Mouse (Mus musculus) heart, postnatal 10 days (tissue): ENCODE data around the gene Trpm2. TPM values are rescaled to one million over a fixed set of nuclear protein-coding genes. Genes with fewer than 3 reads are reported as not detected.
"Not testable (repeated sequence)": the region's sequence is repeated elsewhere in the genome, so short reads cannot be mapped to it uniquely, and the experiment has no call there.

Source experiments
- DNase-seq, 2 experiments: peaks; one replicate each; pipeline ENCODE4 v3.0.0; 2021
- intact Hi-C: fragments of 180-260 bp; cut with DNase I; formaldehyde crosslinking; loops from one replicate; pipeline ENCODE4 v1.15.1; 2025
- total RNA-seq, 2 experiments: library from RNA; stranded (reverse); gene quantifications; 2 replicates each; pipeline ENCODE4 v1.2.3; 2021

Trpm2 gene
- total RNA-seq, 2 experiments from 2014 or later = 0.14 to 0.40 TPM

DNA sequence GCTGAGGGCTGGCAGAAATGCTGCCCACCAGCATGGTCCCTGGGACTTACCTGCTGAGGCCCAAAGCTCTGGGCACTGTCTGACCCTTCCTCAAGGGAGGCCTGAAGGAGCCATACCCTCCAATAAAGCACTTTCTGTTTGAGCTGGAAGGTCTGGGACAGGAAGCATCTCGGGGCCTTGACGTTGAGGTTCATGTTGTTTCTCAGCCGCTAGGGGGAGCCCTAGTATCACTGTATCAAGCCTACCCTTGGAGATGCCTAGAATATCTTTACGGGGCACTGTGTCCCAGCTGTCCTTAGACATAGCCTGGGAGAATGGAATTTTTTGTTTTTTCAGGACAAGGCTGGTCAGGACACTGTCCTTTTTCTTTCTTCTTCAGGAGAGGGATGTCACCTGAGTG, 14.3 kb upstream of the Trpm2 start:
- intact Hi-C loops = loop anchor here (2.0 to 5.0 kb wide), 2 partner anchors 24 to 43 kb away; no protein-coding TSS in a partner anchor
- peak; percentile 82 to 90 for DNase-seq

DNA sequence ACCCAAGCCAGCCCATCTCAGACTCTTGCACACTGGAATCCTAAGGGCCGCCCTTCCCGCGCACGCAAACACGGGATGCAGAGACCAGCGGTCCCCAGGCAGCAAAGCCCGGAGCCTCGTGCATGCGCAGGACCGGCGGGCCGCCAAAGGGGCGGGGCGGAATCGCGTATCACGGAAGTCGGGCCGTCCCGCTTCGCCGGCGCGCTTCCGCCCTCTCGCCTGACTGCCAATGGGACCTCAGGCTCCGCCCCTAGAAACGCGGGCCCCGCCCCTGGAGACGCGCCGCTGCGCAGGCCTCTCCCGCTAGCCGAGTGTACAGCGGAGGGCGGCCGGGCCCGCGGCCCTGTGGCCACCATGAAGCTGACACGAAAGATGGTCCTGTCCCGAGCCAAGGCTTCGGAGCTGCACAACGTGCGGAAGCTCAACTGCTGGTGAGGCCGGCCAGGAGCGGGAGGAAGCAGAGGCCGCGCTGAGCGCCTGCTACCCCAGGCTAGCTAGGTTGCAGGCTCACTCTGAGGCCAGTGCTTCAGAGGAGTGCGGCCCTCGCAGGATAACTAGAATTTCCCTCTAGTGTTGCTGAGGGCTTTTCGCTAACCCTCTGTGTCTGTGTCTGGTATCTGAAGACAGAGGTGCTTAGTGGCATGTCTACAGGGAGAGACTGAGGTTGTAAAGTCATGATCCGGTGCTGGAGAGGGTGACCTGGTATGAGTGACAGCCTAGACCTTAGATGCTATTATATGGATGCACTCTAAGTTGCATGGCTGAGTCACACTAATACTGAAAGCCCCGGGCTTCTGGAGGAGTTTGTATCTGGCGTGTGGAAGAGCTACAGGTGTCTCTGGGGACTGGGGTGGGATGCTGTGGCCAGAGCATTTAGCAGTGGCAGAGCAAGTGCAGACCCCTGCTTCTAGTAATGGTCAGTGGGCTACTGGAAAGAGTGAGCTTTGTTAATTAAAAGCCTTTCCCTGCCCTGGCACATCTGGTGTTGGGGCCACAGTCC, 8.3 kb upstream of the Trpm2 start, which contains the start of gene 1810043G02Rik:
Gene 1810043G02Rik (plus strand): TSS at position 174 of the 1,000 bp plus-strand sequence.
- intact Hi-C loops = no loop called here
- peak; percentile 100 for DNase-seq

DNA sequence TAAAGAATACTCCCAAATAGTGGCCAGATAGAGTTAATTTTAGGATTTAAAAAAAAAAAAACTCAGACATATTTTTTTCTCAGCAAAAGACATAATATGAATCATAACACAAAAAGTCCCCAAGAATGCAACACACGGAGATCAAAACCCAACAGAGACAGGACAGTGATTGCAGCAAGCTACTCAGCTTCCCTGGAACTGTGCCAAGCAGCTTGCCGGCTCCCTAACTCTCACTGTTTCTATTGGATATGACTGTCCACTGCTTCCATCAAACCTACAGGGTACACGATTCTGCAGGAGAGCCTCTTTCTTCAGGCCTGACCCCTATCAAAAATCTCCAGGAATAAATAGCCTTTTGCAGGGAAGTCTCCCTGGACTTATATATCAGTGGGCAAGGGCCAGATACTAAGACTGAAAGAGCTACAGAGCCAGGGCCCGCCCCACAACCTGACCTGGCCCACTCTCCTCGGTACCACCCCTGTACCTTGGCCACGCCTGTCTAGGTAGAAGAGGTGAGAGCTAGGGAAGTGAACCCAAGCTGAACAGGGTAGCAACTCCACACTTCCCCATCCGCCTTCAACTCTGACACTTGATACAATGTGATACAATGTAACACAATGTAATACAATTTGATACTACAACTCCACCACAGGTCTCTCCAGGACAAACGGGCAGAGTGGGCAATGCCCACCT, 6.2 kb upstream of the Trpm2 start:
- DNase-seq = no peak
- intact Hi-C loops = no loop called here

DNA sequence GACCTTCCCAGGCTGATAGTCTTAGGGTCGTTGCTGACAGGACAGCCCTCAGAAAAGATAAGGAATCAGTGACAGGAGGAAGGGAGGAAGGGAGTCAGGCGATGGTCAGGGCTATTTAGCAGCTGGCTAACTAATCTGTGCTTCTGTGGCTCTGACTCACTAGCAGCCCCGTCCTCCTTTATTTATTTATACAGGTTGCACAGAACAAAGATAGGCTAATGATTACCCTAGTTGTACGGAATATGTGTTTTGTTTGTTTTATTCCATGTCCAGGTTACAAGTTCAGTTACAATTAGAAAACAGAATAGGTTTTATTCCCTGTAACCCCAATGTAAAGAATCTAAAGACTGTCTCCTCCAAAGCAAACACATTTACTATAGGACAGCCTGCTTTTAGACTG, 5.3 kb upstream of the Trpm2 start:
- intact Hi-C loops = no loop called here
- DNase-seq = no peak

DNA sequence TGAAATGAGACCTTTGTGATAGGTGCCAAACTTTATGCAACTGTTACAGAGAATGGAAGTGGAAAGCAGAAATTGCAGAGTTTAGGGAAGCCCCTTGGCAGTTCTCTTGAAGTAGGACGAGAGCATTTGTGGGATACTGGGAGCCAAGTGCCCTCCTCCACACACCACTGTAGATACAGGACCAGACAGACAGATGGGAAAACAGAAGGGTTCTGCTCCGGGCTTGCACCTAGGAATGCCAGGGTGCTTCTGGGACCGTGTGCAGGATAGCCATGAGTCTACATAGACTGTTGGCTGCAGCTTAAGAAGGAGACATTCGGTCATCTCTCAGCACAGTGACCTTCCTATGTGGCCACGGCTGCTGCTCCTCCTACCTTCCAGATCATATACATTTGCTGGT, 4.4 kb upstream of the Trpm2 start:
- DNase-seq = no peak
- intact Hi-C loops = no loop called here

DNA sequence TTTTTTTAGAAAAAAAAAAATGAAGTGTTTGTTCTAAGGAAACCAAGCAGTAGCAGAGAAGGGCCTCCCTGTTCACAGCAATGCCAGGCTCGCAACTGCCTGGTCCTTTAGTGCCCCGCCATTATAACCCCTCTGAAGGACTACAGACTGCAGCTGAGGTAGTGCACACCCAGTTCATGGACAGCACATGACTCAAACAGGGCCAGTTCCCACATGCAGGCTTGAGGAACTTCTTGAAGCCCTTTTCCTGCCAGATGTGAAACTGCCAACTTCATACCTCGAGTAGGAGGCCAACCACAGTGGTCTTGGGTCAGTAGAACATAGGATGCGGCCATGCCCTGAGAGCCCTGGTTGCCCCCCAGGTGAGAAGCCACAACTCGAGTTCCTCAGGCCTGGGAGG, 4.0 kb upstream of the Trpm2 start:
- intact Hi-C loops = no loop called here
- no peak for DNase-seq

DNA sequence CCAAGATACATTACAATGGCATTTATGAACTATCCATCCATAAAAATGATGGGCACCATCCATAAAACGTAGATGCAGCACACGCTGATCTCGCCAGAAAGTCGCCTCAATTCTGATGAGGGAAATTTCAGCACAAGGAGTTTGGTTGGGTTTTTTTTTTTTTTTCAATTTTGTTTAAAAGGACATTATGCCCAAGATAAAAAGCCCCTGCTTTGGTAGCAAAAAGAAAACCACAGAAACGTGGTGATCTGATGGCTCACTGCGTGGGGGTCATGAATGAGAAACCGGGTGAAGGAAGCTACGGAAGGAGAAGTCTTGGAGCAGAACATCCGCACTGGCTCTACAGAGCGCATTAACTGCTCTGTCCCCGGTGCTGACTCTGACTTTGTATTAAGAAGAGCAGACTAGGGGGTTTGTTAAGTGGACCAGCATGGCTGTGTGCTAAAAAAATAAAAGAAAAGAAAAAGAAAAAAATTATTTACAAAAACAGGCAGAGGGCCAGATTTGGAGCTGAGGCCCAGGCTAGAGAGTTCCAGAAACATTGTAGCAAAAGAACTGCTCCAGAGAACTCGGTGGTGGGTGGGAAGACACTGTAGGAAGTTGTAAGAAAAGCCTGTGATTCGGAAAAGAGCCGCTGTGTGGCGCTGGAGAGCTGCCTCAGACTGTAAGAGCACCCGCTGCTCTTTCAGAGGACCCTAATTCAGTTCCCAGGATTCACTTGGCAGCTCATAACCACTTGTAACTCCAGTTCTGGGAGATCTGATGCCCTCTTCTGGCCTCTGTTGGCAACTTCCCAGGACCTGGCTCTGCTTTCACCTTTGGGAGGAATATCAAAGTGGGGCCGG, 1.6 kb upstream of the Trpm2 start:
- intact Hi-C loops = no loop called here
- peak in 1 of 2 experiments; percentile 51 for DNase-seq

DNA sequence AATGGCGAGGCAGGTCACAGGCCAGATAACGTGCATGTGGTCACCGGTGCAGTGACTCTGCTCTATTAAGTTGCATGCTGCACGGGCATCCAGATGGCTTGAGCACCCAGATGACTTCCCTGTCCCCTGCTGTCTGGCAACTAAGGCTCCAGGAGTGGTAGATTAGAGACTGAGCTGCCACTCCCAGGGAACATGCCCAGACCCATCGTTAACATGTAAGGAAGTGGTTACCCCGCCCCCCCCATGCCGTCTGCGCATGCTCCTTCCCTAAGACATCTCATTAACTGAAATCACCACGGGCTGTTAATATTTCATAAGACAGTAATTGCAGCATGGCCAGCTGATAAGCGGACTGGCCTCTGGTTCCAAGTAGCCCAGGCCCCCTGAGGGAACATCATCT, 828 bp upstream of the Trpm2 start:
- intact Hi-C loops = no loop called here
- no peak for DNase-seq

DNA sequence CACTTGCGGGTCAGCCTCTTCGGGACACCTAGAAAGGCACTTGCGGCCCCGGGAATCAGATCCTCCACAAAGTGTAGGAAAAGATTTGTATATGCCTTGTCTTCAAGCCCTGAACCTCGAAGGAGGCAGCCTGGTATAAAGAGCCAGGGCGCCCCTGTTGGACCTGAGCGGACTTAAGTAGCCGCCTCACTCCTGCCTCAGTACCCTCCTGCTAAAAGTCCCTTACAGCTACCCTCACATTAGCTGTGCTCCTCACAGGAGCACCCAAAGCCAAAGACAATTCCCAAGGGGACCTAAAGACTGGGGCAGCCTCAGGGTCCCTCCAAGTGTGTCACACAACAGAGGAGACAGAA, 414 bp downstream of the Trpm2 start:
- intact Hi-C loops = no loop called here
- no peak for DNase-seq

DNA sequence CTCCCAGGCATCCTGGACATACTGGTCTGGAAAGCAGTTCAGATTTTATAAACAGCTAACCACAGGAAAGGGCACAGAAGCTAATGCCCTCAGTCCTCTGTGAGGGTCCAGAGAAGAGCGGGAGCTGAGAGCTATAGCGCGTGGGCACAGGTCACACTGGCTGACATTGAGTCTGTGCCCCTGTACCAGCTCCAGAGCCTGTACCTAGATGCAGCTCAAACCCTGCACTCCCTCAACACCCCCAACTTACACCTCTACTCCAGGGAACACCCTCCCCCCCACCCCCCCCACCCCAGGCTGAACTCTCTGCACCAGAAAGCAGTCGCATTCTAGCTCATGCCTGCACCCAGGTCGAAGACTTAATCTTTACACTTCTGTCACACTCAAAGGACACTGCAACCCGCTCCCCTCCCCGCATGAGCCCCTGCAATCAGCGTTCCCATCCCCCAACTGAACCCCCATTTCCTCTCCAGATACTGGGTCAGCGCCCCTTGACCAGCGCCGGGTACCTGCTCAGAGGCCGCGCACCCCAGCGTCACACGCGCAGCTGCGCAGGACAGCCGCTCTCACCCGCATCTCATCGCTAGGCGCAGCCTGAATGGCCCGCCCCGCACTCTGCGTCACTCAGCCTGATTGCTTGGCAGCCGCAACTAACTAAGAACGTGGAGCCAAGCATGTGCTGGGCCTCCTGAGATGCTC, 940 bp downstream of the Trpm2 start:
- intact Hi-C loops = no loop called here
- peak; percentile 46 to 53 for DNase-seq

DNA sequence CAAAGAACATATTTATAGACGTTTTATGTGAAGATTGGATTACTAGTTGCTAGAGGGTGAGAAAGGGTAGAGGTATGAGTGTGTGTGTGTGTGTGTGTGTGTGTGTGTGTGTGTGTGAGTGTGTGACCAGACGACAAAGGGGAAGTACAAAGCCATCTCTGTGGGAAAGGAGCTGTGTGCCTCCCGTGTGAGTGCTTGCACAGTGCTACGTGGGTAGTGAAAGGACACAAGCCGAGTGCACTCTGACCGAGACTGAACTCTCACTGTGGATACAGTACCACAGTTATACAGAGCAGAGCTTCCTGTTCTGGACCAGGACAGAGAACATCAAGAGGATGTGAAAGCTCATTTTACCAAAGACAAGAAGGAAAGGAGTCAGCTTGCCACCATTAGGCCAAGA, 6.4 kb downstream of the Trpm2 start:
- intact Hi-C loops = no loop called here
- no peak for DNase-seq

DNA sequence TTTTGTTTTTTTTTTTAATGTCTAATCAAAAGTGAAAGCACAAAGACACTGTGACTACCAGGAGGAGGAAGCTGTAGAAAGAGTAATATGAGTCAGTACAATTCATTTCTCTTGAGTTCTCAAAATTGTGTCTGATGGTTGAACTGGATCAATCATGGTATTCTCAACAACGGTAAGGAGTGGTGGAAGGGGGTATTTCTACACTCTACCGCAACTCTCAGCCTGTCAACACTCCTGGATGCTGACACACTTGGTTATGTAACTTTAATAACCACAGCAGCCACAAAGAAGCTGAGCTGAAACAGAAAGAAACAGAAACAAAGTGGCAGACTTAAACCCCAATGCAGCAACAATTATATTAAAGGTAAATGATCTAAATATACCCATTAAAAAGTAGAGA, 7.6 kb downstream of the Trpm2 start:
- no peak for DNase-seq
- intact Hi-C loops = no loop called here

DNA sequence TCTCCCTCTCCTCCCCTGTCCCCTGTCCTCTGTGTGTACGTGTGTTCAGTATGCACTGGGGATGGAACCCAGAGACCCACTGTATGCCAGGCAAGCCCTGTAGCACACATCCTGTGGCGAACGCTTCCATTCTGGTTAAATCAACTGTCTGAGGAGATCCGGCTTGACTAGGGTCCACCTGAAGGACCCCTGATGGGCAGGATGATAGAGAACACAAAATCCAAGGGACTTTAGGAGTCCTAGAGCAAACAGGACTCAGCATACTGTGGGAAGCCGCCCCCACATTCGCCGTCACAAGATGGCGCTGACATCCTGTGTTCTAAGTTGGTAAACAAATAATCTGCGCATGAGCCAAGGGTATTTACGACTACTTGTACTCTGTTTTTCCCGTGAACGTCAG, 19.9 kb downstream of the Trpm2 start:
- intact Hi-C loops, DNase-seq: not testable (repeated sequence)

DNA sequence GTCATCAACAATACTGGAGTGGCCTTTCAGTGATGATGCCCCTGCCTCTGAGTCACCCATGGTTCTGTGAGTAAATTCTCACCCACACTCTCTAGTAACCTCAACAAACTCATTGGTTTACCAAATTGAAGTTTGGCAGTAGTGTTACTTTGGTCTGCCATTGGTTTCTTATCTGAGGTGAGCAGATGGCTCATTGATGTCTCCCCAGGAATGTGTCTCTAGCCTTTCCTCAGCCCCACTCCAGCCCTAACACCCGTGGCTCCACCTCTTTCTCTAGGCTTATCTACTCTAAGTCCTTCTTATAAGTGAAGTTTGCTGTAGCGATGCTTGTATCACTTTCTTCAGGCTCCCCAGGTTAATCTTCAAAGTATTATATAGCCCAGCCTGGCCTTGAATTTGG, 30.7 kb downstream of the Trpm2 start:
- intact Hi-C loops = no loop called here
- no peak for DNase-seq

DNA sequence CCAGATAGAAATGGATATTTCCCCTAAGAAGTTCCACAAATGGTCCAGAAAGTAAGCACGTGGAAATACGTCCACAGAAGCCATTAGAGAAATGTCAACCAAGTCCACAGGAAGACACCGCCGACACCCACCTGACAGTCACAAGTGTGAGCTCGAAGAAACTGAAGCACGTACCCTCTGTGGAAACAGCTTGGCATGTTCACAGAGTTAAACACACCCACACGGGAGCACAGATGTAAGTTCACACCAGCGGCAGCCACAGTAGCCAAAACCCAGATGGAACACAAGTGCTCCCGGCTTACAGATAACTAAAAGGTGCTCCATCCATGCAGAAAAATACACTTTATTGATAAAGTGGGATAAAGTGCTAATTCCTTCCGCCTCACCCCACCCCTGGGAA, 43.0 kb downstream of the Trpm2 start:
- DNase-seq = no peak

DNA sequence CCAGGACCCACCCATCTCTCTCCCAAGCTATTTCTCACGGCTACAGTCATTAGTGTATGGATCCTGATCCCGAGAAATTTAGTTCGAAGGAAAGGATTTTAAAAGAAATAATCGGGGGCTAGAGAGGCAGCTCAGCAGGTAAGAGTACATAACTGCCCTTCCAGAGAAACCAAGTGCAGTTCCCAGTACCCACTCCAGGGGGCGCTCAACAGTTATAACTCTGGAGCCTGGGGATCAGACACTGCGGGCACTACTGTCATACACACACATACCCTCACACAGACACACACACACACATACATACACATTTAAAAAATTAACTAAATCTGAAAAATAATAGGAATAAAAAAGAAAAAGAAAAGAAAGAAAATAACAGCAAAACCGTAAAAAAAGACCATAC, 44.2 kb downstream of the Trpm2 start:
- DNase-seq = peak; percentile 37 to 66
- intact Hi-C loops = no loop called here

More for the DNA sequence above, 43.0 kb downstream of the Trpm2 start:
- intact Hi-C loops = no loop called here

DNA sequence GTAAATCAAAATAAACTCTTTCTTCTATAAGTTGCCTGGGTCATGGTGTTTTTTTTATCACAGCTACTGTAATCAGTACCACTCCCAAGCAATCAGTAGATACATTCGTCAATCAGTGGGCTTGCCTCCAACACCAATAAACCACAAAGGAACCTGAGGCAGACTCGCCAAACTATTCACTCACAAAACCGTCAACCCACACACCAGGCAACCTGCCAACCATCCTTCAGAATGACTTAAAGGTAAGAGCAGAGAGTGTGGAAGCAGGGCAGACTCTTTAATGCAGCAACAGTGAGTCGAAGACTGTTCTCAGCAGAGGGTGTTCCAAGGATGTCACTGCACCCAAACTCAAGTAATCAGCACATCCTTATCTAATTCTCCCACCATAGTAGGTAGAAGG, 47.7 kb downstream of the Trpm2 start:
- no peak for DNase-seq
- intact Hi-C loops = no loop called here

DNA sequence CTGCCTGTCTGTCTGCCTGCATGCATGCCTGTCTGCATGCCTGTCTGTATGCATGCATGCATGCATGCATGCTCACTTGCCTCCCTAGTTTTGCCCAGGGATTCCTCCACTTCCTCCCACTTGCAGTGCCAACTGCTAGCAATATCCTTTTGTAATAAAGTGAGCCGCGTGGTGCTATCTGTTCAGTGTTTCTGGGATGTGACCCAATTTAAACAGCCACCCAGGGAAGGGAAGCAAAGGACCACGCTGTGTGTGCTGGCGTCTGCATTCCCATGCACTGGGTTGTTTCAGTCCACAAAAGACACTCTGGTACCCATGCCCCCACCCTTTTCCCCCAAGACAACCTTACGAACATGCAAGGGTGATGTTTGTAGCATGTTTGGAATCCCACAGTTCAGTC, 49.4 kb downstream of the Trpm2 start:
- intact Hi-C loops = no loop called here
- no peak for DNase-seq

DNA sequence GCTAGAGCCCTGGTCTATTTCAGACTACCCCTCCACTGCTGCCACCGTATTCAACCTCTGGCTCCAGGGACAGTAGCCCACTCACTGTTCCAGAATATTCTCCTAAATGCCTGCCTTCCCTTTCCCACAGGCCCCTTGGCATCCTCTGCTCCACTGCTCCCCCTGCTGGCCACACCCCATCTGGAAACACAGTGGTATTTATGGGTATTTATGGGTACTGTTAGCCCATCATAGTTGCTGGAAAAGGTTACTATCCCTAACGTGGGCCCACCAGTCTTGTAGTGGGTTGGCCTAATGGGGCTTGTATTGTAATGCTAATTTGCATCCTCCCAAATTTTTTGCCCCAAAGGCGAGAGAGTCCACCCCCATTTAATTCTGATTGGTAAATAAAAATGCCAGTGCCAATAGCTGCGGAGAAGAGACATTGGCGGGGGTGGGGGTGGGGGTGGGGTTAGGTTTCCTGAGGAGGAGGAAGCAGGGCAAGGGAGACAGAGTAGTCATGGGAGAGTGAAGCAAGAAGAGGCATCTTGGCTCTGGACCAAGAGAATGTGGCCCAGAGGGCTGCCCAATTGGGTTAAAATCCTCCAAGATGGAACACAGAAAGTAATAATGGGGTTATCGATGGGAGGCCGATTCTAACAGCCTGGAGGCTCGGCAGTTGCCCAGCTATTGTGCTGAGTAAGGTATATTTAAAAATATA, 53.6 kb downstream of the Trpm2 start:
- DNase-seq = peak; percentile 50 to 73
- intact Hi-C loops = loop anchor here (1.0 to 10.0 kb wide), 2 partner anchors 132 to 399 kb away; partner anchors contain the start of genes Gm3250 and Gm7137
